Mouse (Mus musculus) myocyte (in vitro differentiated cells): ENCODE data around the gene Rheb.

Experiments used
- E2F4 ChIP-seq: IDR thresholded peaks from one replicate; pipeline ENCODE4 v1.6.1; 2011; ENCODE audit warnings: mild to moderate bottlenecking, control low read depth, moderate library complexity; ENCODE audit not compliant: insufficient read depth
- MAX ChIP-seq: IDR thresholded peaks from one replicate; pipeline ENCODE4 v1.6.1; 2011; ENCODE audit warnings: low read depth, mild to moderate bottlenecking, control low read depth
- POLR2A ChIP-seq: IDR thresholded peaks from one replicate; pipeline ENCODE4 v1.6.1; 2011; ENCODE audit warnings: low read depth, mild to moderate bottlenecking, control low read depth, moderate library complexity; ENCODE audit not compliant: insufficient read length
- SRF ChIP-seq: IDR thresholded peaks from one replicate; pipeline ENCODE4 v1.6.1; 2011; ENCODE audit warnings: low read depth; ENCODE audit not compliant: control insufficient read depth, insufficient read length
- USF1 ChIP-seq: IDR thresholded peaks from one replicate; pipeline ENCODE4 v1.6.1; 2011; ENCODE audit warnings: low read depth, mild to moderate bottlenecking, control low read depth, moderate library complexity

DNA sequence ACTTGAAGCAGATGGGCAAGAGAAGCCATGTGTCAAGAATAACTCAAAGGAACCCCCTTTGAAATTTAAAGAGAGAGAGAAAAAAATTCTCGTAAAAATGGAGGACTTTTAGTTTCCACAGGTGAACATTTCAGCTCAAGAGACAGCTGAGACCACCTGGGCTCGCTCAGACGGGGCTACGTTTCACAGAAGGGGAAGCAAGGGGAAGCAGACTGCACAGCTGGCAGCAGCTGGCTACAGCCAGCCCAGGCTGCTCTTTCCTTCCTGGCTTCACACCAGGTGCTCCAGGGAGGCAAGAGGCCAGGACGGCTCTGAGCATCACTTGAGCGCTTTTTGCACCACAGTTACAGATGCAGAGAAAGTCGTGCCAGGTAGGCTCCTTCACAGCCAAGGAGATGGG, 44.6 kb downstream of the Rheb start:
- TF ChIP-seq POLR2A (no peak), SRF (no peak), USF1 (no peak), E2F4 (no peak), MAX (no peak)
